33 mouse cellular contexts compared by ENCODE assay signal in genomic region chr8:45235228-45235627, GRCm38 (mm10). TPM values are rescaled to one million over a fixed set of nuclear protein-coding genes. Genes with fewer than 3 reads are reported as not detected.
DNase-seq lines count a peak whose midpoint lies in the region; ATAC-seq lines count a peak whose summit lies in the region.
"Had no signal": no experiment of that assay in that cellular context is flagged by ENCODE, and none has a peak within 500 bp of the region (broad histone marks: within the 10 kb centered on the region; RNA-seq: fewer than 3 reads in every experiment).

No protein-coding gene starts in this region.

- no peaks in the 10 kb centered on the region for H3K27me3 ChIP-seq in forebrain, embryonic 15.5 days
- H3K27me3 ChIP-seq: embryonic facial prominence, embryonic 13.5 days; forebrain, embryonic 13.5 days had no signal

- H3K4me2 ChIP-seq in forebrain, embryonic 15.5 days (replicated peaks), result no peak overlapping the region
- H3K4me2 ChIP-seq: embryonic facial prominence, embryonic 13.5 days; embryonic facial prominence, embryonic 15.5 days; forebrain, embryonic 13.5 days had no signal

- ATAC-seq in forebrain, embryonic 15.5 days (replicated peaks), result no peak
- no peak for ATAC-seq in erythroid progenitor cell, adult 5-6 weeks (replicated peaks; ENCODE audit: low FRiP score, poor library complexity, severe bottlenecking)
- ATAC-seq: activated CD4-positive, CD25-positive, alpha-beta regulatory T cell, adult 4 months; forebrain, embryonic 13.5 days; forebrain, embryonic 16.5 days; Patski had no signal

- DNase-seq in right cerebral cortex, adult 18-20 months, result peak; percentile 8
- no peak for DNase-seq in right cerebral cortex, postnatal 14 days
- DNase-seq in ES-CJ7 (ENCODE audit: low read depth, low spot score) (peak; percentile 85), R1 (ENCODE audit: low read depth, low spot score) (peak; percentile 82)
- DNase-seq in brain, adult 2 months (ENCODE audit: low read depth, low spot score), result peak; percentile 18
- no peak for DNase-seq in gastrocnemius, postnatal 25 days
- DNase-seq: adrenal gland, adult 8-10 months; adrenal gland, postnatal 14 days; adrenal gland, postnatal 36 days; cerebellum, adult 11 months; cerebellum, adult 18-20 months; cerebellum, adult 8-10 months; cerebellum, adult 9-11 months; cerebellum, postnatal 14 days; cerebellum, postnatal 36 days; embryo, embryonic 11 days had no signal

- 82% methylated on average over 6 of the region's 6 CpGs for WGBS in forebrain, embryonic 15.5 days

- H3K9ac ChIP-seq in forebrain, embryonic 15.5 days (replicated peaks), result no peak overlapping the region
- H3K9ac ChIP-seq: embryonic facial prominence, embryonic 13.5 days; embryonic facial prominence, embryonic 15.5 days; forebrain, embryonic 13.5 days had no signal

- no peaks in the 10 kb centered on the region for H3K4me1 ChIP-seq in forebrain, embryonic 15.5 days
- H3K4me1 ChIP-seq: embryonic facial prominence, embryonic 15.5 days; forebrain, embryonic 13.5 days had no signal

- no peaks in the 10 kb centered on the region for H3K9me3 ChIP-seq in forebrain, embryonic 15.5 days
- H3K9me3 ChIP-seq: embryonic facial prominence, embryonic 13.5 days; embryonic facial prominence, embryonic 15.5 days; forebrain, embryonic 13.5 days had no signal

- H3K36me3 ChIP-seq in forebrain, embryonic 15.5 days, result no peaks in the 10 kb centered on the region
- H3K36me3 ChIP-seq: embryonic facial prominence, embryonic 13.5 days; embryonic facial prominence, embryonic 15.5 days; G1E had no signal

- no peak overlapping the region for H3K27ac ChIP-seq in forebrain, embryonic 15.5 days (replicated peaks)
- H3K27ac ChIP-seq: embryonic facial prominence, embryonic 13.5 days; embryonic facial prominence, embryonic 15.5 days; forebrain, embryonic 13.5 days had no signal

- H3K4me3 ChIP-seq in forebrain, embryonic 15.5 days, result no peak overlapping the region
- H3K4me3 ChIP-seq: embryonic facial prominence, embryonic 13.5 days; embryonic facial prominence, embryonic 15.5 days; erythroblast, embryonic 14.5 days; forebrain, embryonic 13.5 days had no signal

RNA-seq across cellular contexts. Expression of gene F11, which starts 26.6 kb away (rescaled TPM):
- polyA plus RNA-seq in forebrain, embryonic 15.5 days (2015; fragmentation: Nextera tagmentation; extraction: Ambion mirVana), result not detected in 2 replicates
- not detected for total RNA-seq in gastrocnemius, postnatal 25 days (2021)
- total RNA-seq in erythroid progenitor cell, adult 5-6 weeks (2015; ENCODE audit: low replicate concordance), result not detected in 2 replicates
- not detected in 2 replicates for total RNA-seq in erythroid progenitor cell, adult 5-6 weeks (2017; ENCODE audit: low replicate concordance)
- total RNA-seq: adrenal gland, adult 18-20 months; common myeloid progenitor, adult 5-6 weeks; G1E had no signal
- polyA plus RNA-seq: activated CD4-positive, CD25-positive, alpha-beta regulatory T cell, adult 4 months; brain, embryonic 14.5 days; C2C12; embryonic facial prominence, embryonic 11.5 days; embryonic facial prominence, embryonic 13.5 days; embryonic facial prominence, embryonic 15.5 days; forebrain, embryonic 11.5 days; forebrain, embryonic 13.5 days; forebrain, embryonic 16.5 days; frontal cortex, adult 2 months; G1E; Patski had no signal

RNA-seq across cellular contexts. Expression of gene Klkb1, which starts 59.4 kb away (rescaled TPM):
- not detected in 2 replicates for polyA plus RNA-seq in forebrain, embryonic 15.5 days (2015; fragmentation: Nextera tagmentation; extraction: Ambion mirVana)
- total RNA-seq in gastrocnemius, postnatal 25 days (2021), result not detected
- not detected in 2 replicates for total RNA-seq in erythroid progenitor cell, adult 5-6 weeks (2015; ENCODE audit: low replicate concordance)
- total RNA-seq in erythroid progenitor cell, adult 5-6 weeks (2017; ENCODE audit: low replicate concordance), result not detected in 2 replicates
- total RNA-seq: adrenal gland, adult 18-20 months; common myeloid progenitor, adult 5-6 weeks had no signal
- polyA plus RNA-seq: C2C12; embryonic facial prominence, embryonic 11.5 days; erythroblast, embryonic 14.5 days; forebrain, embryonic 11.5 days; forebrain, embryonic 13.5 days; forebrain, embryonic 16.5 days; G1E; Patski had no signal

Comparison
In these comparisons a context has a peak if more than half of its experiments do, and no peak if none do; other contexts are left out.
1. DNase-seq: peak in right cerebral cortex, adult 18-20 months (single experiment), ES-CJ7 (single experiment), R1 (single experiment) and brain, adult 2 months (single experiment); none in right cerebral cortex, postnatal 14 days (single experiment) and gastrocnemius, postnatal 25 days (single experiment).